Mouse (Mus musculus): ENCODE measurements around the gene Rsph3a. TPM values are rescaled to one million over a fixed set of nuclear protein-coding genes. Genes with fewer than 3 reads are reported as not detected.

Gene Rsph3a
- total RNA-seq, 2 experiments from 2014 or later = 43.0 to 43.9 TPM

Other genes starting within 250 kb of the Rsph3a start
- 10 to 100 TPM; 37.8 to 39.8 TPM for gene Fndc1, start 118.3 kb upstream of the Rsph3a start, total RNA-seq (2021)
- gene Tagap, start 19.6 kb upstream of the Rsph3a start, total RNA-seq (2021) = 1 to 10 TPM; 4.5 to 4.6 TPM
- under 1 TPM in 1 of 2 experiments, not detected in 1; 0.39 TPM for gene Gm49673, start 202.2 kb downstream of the Rsph3a start, total RNA-seq (2021)
- gene Rnaset2a, start 202.5 kb downstream of the Rsph3a start, total RNA-seq (2021) = 10 to 100 TPM; 41.7 to 42.4 TPM
- gene Fgfr1op, start 219.9 kb downstream of the Rsph3a start, total RNA-seq (2021) = 10 to 100 TPM; 14.2 to 22.8 TPM